Mouse (Mus musculus): ENCODE data around the gene Chrm1.

The Chrm1 gene

GRCm38 (mm10) chr19:8663360-8663839 lies at the start of gene Chrm1:
Gene Chrm1, plus strand, starts transcription at chr19:8663789.
- no peak for DNase-seq

- DNase-seq = no peak
Measured at GRCm38 (mm10) chr19:8614343-8614742, 49.2 kb upstream of the Chrm1 start.

GRCm38 (mm10) chr19:8616314-8616713 lies 47.3 kb upstream of the Chrm1 start:
- no peak for DNase-seq

- DNase-seq = peak; percentile 24
Measured at GRCm38 (mm10) chr19:8617904-8618303, 45.7 kb upstream of the Chrm1 start, which contains the start of gene Slc22a6. Gene Slc22a6, plus strand, starts transcription at chr19:8618039.

GRCm38 (mm10) chr19:8621098-8621497 lies 42.5 kb upstream of the Chrm1 start:
- no peak for DNase-seq

- DNase-seq = peak; percentile 61
Measured at GRCm38 (mm10) chr19:8630249-8630648, 33.3 kb upstream of the Chrm1 start.

GRCm38 (mm10) chr19:8630826-8631225 lies 32.8 kb upstream of the Chrm1 start:
- DNase-seq = peak; percentile 55

GRCm38 (mm10) chr19:8632029-8632428 lies 31.6 kb upstream of the Chrm1 start:
- no peak for DNase-seq

GRCm38 (mm10) chr19:8642086-8642485 lies 21.5 kb upstream of the Chrm1 start:
- DNase-seq = no peak

- DNase-seq = peak; percentile 26
Measured at GRCm38 (mm10) chr19:8646393-8646792, 17.2 kb upstream of the Chrm1 start.

- DNase-seq = peak; percentile 15
Measured at GRCm38 (mm10) chr19:8655833-8656232, 7.8 kb upstream of the Chrm1 start.

GRCm38 (mm10) chr19:8656341-8656740 lies 7.2 kb upstream of the Chrm1 start:
- DNase-seq = peak; percentile 41

- no peak for DNase-seq
Measured at GRCm38 (mm10) chr19:8661821-8662307, 1.7 kb upstream of the Chrm1 start.

GRCm38 (mm10) chr19:8662337-8662736 lies 1.3 kb upstream of the Chrm1 start:
- peak; percentile 46 for DNase-seq

GRCm38 (mm10) chr19:8663911-8664421 lies 377 bp downstream of the Chrm1 start:
- no peak for DNase-seq

GRCm38 (mm10) chr19:8664859-8665258 lies 1.3 kb downstream of the Chrm1 start:
- no peak for DNase-seq

- DNase-seq = no peak
Measured at GRCm38 (mm10) chr19:8665746-8666145, 2.2 kb downstream of the Chrm1 start.

GRCm38 (mm10) chr19:8672859-8673258 lies 9.3 kb downstream of the Chrm1 start:
- DNase-seq = no peak

GRCm38 (mm10) chr19:8673336-8674063 lies 9.9 kb downstream of the Chrm1 start:
- DNase-seq = no peak

- DNase-seq = peak; percentile 41
Measured at GRCm38 (mm10) chr19:8679031-8679779, 15.6 kb downstream of the Chrm1 start.

- DNase-seq = no peak
Measured at GRCm38 (mm10) chr19:8681633-8682362, 18.2 kb downstream of the Chrm1 start.

GRCm38 (mm10) chr19:8682996-8683395 lies 19.4 kb downstream of the Chrm1 start:
- peak; percentile 82 for DNase-seq

- DNase-seq = no peak
Measured at GRCm38 (mm10) chr19:8683627-8684026, 20.0 kb downstream of the Chrm1 start.
